Mouse (Mus musculus): ENCODE measurements around the gene Rptor. TPM values are rescaled to one million over a fixed set of nuclear protein-coding genes. Genes with fewer than 3 reads are reported as not detected.

Gene Rptor
- polyA plus RNA-seq, 1 experiment, result 35.2 TPM

DNA sequence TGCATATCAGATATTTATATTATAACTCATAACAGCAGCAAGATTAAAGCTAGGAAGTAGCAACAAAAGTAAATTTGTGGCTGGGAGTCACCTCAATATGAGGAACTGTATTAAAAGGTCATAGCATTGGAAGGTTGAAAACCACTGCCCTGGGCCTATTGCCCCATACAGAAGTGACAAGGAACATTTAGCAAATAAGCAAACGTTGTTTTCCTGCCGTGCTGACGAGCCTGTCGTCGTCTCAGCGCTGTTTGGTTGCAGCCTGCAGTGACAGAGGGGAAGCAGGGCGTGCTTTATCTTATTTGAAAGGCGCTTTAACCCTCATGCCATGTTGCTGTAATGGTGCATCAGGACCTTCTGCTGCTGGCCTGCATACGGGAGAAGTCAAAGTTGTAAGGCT, 273.0 kb downstream of the Rptor start:
- Histone ChIP-seq H3K27ac (ENCODE audit: insufficient read depth, low read length) (no peak overlapping the region), H3K4me3 (ENCODE audit: insufficient read depth, low read length) (no peak overlapping the region), H3K4me1 (ENCODE audit: control insufficient read depth, insufficient read depth, low read length) (no peaks in the 10 kb centered on the region)
- TF ChIP-seq POLR2A (IDR thresholded peaks at IDR 0.05; ENCODE audit: extremely low read depth, insufficient read depth, low read length) (no peak), CTCF (IDR thresholded peaks at IDR 0.05; ENCODE audit: extremely low read depth, insufficient read depth, low read length) (no peak)

DNA sequence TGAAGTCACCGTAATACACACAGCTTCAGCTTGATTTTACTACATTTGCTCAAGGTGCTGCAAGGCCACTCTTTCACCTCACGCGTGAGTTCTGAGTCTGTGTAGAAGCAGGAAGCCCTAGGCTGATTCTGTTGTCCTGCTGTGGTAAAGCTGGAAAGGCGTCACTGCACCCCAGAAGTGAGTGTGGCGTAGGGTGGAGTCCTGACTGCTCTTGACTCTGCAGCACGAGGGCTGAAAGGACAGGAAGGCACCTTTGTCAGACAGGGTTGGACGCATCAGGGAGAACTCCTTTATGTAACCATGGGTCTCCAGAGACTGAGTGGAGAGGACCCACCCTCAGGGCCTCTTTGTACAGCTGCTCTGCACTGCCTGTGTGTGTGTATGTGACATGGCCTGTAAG, 274.4 kb downstream of the Rptor start:
- H3K4me3 ChIP-seq (ENCODE audit: insufficient read depth, low read length), result no peak overlapping the region
- no peak overlapping the region for H3K27ac ChIP-seq (ENCODE audit: insufficient read depth, low read length)
- no peaks in the 10 kb centered on the region for H3K4me1 ChIP-seq (ENCODE audit: control insufficient read depth, insufficient read depth, low read length)
- TF ChIP-seq POLR2A (IDR thresholded peaks at IDR 0.05; ENCODE audit: extremely low read depth, insufficient read depth, low read length), result no peak

DNA sequence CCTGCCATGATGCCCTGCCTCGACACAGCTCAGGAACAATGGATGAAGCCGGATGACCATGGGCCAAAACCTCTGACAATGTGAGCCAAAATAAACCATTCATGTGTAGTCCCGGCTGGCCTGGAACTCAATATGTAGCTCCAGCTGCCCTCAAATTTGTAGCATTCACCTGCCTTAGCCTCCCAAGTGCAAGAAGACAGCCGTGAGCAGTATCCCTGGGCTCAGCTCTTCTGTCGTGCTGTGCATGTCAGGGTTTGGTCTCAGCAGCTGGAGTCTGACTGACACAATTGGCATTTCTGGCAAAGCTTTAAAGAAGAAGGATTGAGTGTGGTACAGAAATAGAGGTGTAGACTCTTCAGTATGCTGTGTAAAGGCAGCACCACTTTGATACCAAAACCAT, 276.9 kb downstream of the Rptor start:
- TF ChIP-seq CTCF (IDR thresholded peaks at IDR 0.05; ENCODE audit: extremely low read depth, insufficient read depth, low read length), result no peak
- no peak for TF ChIP-seq POLR2A (IDR thresholded peaks at IDR 0.05; ENCODE audit: extremely low read depth, insufficient read depth, low read length)
- no peak overlapping the region for H3K27ac ChIP-seq (ENCODE audit: insufficient read depth, low read length)
- no peak overlapping the region for H3K4me3 ChIP-seq (ENCODE audit: insufficient read depth, low read length)
- no peaks in the 10 kb centered on the region for H3K4me1 ChIP-seq (ENCODE audit: control insufficient read depth, insufficient read depth, low read length)

DNA sequence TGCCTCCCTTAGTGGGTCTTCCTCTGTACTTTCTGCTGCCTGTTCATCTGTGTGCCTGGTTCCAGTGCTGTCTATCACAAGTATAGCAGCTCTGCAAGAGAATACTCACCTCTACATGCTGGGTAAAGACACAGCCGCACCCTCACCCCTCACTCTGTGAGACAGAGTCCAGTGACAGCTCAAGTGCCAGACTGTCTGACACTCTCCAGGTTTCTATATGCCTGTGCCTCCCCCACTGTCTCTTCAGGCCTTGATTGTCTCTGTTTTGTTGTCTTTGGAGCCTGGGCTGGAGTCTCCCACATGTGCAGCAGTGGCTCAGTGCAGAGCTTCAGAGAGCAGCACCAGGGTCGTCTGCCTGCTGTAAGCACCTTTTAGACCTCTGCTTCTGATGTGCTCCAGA, 280.9 kb downstream of the Rptor start:
- H3K4me3 ChIP-seq (ENCODE audit: insufficient read depth, low read length), result no peak overlapping the region
- H3K4me1 ChIP-seq (ENCODE audit: control insufficient read depth, insufficient read depth, low read length), result no peaks in the 10 kb centered on the region
- no peak overlapping the region for H3K27ac ChIP-seq (ENCODE audit: insufficient read depth, low read length)
- TF ChIP-seq CTCF (IDR thresholded peaks at IDR 0.05; ENCODE audit: extremely low read depth, insufficient read depth, low read length), result no peak
- no peak for TF ChIP-seq POLR2A (IDR thresholded peaks at IDR 0.05; ENCODE audit: extremely low read depth, insufficient read depth, low read length)

DNA sequence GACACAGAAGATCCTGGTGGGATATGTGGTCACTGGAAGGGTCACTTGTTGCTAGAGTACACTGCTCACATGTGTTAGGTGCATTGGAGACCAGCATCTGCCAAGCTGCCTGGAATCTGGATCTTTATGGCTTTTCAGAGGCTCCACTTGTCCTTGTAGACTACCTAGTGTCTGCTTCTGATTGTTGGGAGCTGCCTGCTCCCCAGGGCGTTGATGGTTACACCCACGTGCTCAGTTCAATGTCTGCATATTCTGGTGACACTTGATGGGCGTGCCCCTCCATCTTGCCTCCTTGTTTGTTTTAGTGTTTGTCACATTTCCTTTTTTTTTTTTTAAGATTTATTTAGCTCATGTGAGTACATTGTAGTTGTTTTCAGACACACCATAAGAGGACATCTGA, 287.3 kb downstream of the Rptor start:
- TF ChIP-seq POLR2A (IDR thresholded peaks at IDR 0.05; ENCODE audit: extremely low read depth, insufficient read depth, low read length) (no peak), CTCF (IDR thresholded peaks at IDR 0.05; ENCODE audit: extremely low read depth, insufficient read depth, low read length) (no peak)
- H3K27ac ChIP-seq (ENCODE audit: insufficient read depth, low read length), result no peak overlapping the region
- no peaks in the 10 kb centered on the region for H3K4me1 ChIP-seq (ENCODE audit: control insufficient read depth, insufficient read depth, low read length)
- H3K4me3 ChIP-seq (ENCODE audit: insufficient read depth, low read length), result no peak overlapping the region

DNA sequence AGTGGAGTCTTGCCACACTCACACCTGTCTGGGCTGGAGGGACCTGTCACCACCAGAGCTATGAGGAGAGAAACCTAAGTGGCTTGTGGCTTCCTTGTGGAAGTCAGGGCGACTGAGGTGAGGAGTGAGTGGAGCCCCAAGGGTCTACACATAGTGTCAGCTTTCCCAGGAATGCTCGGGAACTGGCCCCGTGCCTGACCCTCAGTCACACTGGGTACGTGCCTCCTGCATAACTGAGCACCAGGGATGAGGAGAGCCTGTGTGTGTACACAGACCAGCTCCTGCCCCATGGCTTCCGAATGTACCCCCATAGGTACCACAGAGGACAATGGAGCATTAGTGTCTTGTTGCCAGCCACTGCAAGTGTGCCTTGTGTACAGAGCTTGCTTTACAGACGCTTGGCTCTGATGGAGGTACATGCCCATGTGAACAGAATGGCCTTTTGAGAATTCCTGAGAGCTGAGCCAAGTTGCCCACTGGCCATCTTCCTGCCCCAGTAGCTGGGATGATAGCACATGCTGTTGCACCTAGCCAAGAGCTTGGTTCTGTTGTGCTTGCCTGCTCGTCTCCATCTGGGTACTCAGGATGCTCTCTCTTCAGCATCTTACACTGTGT, 289.0 kb downstream of the Rptor start:
- no peak overlapping the region for H3K27ac ChIP-seq (ENCODE audit: insufficient read depth, low read length)
- TF ChIP-seq POLR2A (IDR thresholded peaks at IDR 0.05; ENCODE audit: extremely low read depth, insufficient read depth, low read length), result no peak
- no peak for TF ChIP-seq CTCF (IDR thresholded peaks at IDR 0.05; ENCODE audit: extremely low read depth, insufficient read depth, low read length)
- H3K4me3 ChIP-seq (ENCODE audit: insufficient read depth, low read length), result no peak overlapping the region
- no peaks in the 10 kb centered on the region for H3K4me1 ChIP-seq (ENCODE audit: control insufficient read depth, insufficient read depth, low read length)

DNA sequence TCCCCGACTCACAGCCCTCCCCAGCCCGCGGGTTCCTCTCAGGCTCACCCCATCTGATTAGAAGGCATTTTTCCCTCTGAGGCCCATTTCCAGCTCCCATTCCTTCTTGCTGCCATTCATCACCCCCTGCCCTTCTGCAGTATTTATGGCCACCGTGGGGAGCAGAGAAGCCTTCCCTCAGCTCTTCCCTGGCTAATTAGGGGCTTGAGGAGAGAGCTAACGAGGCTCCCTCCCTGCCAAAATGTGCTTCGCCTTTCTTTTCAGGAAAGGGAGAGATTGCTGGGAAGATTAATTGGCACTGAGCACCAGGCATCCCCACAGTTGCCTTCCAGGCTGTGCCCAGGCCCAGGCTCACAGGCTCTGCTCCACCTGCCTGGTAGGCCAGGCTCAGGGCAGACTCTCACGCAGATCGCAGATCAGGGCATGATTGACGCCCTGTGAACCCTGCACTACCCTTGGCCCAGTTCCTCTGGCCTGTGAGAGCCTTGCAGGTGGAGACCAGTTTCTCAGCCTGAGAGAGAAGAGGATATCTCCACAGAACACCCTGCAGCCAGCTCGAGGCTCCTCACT, 291.0 kb downstream of the Rptor start:
- Histone ChIP-seq H3K4me1 (ENCODE audit: control insufficient read depth, insufficient read depth, low read length) (no peaks in the 10 kb centered on the region), H3K27ac (ENCODE audit: insufficient read depth, low read length) (no peak overlapping the region), H3K4me3 (ENCODE audit: insufficient read depth, low read length) (no peak overlapping the region)
- no peak for TF ChIP-seq CTCF (IDR thresholded peaks at IDR 0.05; ENCODE audit: extremely low read depth, insufficient read depth, low read length)
- no peak for TF ChIP-seq POLR2A (IDR thresholded peaks at IDR 0.05; ENCODE audit: extremely low read depth, insufficient read depth, low read length)

DNA sequence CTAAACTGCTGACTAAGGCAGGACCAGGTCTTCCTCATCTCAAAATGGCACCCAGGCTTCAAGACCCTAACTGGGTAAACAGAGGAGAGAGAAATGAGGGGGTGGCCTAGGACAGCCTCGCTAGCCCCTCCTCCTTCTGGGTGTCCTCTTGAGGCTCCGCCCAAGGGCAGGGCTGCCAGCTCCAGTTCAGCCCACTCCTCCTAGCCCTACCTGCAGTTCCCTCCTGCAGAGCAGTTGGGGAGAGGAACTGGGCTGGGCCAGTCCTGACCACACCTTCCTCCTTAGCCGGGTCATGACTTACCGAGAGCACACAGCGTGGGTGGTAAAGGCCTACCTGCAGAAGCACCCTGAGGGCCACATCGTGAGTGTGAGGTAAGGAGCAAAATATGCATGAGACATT, 291.9 kb downstream of the Rptor start:
- Histone ChIP-seq H3K4me1 (ENCODE audit: control insufficient read depth, insufficient read depth, low read length) (no peaks in the 10 kb centered on the region), H3K27ac (ENCODE audit: insufficient read depth, low read length) (no peak overlapping the region), H3K4me3 (ENCODE audit: insufficient read depth, low read length) (no peak overlapping the region)
- TF ChIP-seq POLR2A (IDR thresholded peaks at IDR 0.05; ENCODE audit: extremely low read depth, insufficient read depth, low read length), result no peak
- TF ChIP-seq CTCF (IDR thresholded peaks at IDR 0.05; ENCODE audit: extremely low read depth, insufficient read depth, low read length), result no peak

DNA sequence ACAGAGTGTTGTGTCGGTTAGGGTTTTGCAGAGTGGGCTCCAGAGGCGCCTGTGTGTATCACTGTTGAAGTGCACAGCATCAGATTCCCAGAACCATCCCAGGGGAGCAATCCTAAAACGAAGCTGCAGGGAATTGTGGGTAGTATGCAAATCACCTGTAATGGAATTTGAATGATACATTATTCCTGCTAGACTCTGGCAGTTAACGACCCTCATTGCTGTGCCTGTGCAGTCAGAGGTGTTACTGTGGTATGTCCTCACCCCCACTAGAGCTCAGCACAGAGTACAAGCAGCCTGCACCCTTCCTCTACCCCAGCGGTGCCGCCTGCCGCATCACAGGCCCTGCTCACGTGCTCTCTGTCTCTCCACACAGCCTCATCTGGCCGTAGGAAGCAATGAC, 294.3 kb downstream of the Rptor start:
- Histone ChIP-seq H3K27ac (ENCODE audit: insufficient read depth, low read length) (no peak overlapping the region), H3K4me3 (ENCODE audit: insufficient read depth, low read length) (no peak overlapping the region), H3K4me1 (ENCODE audit: control insufficient read depth, insufficient read depth, low read length) (no peaks in the 10 kb centered on the region)
- TF ChIP-seq CTCF (IDR thresholded peaks at IDR 0.05; ENCODE audit: extremely low read depth, insufficient read depth, low read length), result no peak
- TF ChIP-seq POLR2A (IDR thresholded peaks at IDR 0.05; ENCODE audit: extremely low read depth, insufficient read depth, low read length), result no peak

DNA sequence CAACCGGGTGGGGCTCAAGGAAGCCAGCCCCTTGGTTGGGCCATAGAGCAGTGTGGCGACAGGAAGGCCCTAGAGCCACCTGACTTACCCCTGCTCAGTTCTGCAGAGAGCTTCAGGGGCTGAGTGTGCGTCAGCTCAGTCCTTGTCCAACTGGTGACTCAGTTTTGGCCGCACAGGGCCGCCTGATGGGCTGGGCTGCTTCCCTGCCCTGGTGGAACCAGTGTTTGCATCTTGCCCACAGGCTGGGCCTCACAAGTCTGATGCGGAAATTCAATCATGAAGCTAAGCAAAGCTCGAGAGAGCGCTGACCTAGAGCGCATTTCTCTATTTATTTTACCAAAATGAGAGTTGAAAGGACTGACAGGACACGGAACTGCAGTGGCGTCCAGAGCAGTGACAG, 296.3 kb downstream of the Rptor start:
- TF ChIP-seq POLR2A (IDR thresholded peaks at IDR 0.05; ENCODE audit: extremely low read depth, insufficient read depth, low read length) (no peak), CTCF (IDR thresholded peaks at IDR 0.05; ENCODE audit: extremely low read depth, insufficient read depth, low read length) (no peak)
- Histone ChIP-seq H3K4me1 (ENCODE audit: control insufficient read depth, insufficient read depth, low read length) (no peaks in the 10 kb centered on the region), H3K4me3 (ENCODE audit: insufficient read depth, low read length) (no peak overlapping the region), H3K27ac (ENCODE audit: insufficient read depth, low read length) (no peak overlapping the region)
